Mouse (Mus musculus): Measurements from ENCODE around the gene Rpl14.
A peak's percentile ranks its signal among the peaks of the same experiment; 100 is the strongest.
"Not testable (repeated sequence)": the region's sequence is repeated elsewhere in the genome, so short reads cannot be mapped to it uniquely, and the experiment has no call there.

Rpl14 gene

GRCm38 (mm10) chr9:120570741-120571592, at the start of gene Rpl14:
Gene Rpl14 (plus strand): TSS chr9:120571444.
- DNase-seq (ENCODE audit: low spot score): peak; percentile 97

- no peak for DNase-seq (ENCODE audit: low spot score)
These were observed 44.0 kb upstream of the Rpl14 start for GRCm38 (mm10) chr9:120527270-120527669.

GRCm38 (mm10) chr9:120527919-120528318, 43.3 kb upstream of the Rpl14 start:
- no peak for DNase-seq (ENCODE audit: low spot score)

- DNase-seq (ENCODE audit: low spot score): no peak
These were observed 42.3 kb upstream of the Rpl14 start for GRCm38 (mm10) chr9:120528815-120529510.

GRCm38 (mm10) chr9:120530471-120530870, 40.8 kb upstream of the Rpl14 start:
- peak; percentile 64 for DNase-seq (ENCODE audit: low spot score)

- DNase-seq (ENCODE audit: low spot score): no peak
These were observed 39.2 kb upstream of the Rpl14 start for GRCm38 (mm10) chr9:120532062-120532461.

- no peak for DNase-seq (ENCODE audit: low spot score)
These were observed 38.6 kb upstream of the Rpl14 start for GRCm38 (mm10) chr9:120532691-120533090.

- DNase-seq (ENCODE audit: low spot score): not testable (repeated sequence)
These were observed 37.7 kb upstream of the Rpl14 start for GRCm38 (mm10) chr9:120533446-120533950.

- DNase-seq (ENCODE audit: low spot score): peak; percentile 50
These were observed 31.5 kb upstream of the Rpl14 start, which contains the start of gene Entpd3 for GRCm38 (mm10) chr9:120539662-120540251. Gene Entpd3 (plus strand): TSS chr9:120539818.

- peak; percentile 54 for DNase-seq (ENCODE audit: low spot score)
These were observed 29.8 kb upstream of the Rpl14 start for GRCm38 (mm10) chr9:120541411-120541810.

GRCm38 (mm10) chr9:120542241-120542640, 29.0 kb upstream of the Rpl14 start:
- no peak for DNase-seq (ENCODE audit: low spot score)

GRCm38 (mm10) chr9:120545994-120546393, 25.2 kb upstream of the Rpl14 start:
- DNase-seq (ENCODE audit: low spot score): no peak

- DNase-seq (ENCODE audit: low spot score): no peak
These were observed 24.8 kb upstream of the Rpl14 start for GRCm38 (mm10) chr9:120546482-120546881.

- DNase-seq (ENCODE audit: low spot score): no peak
These were observed 24.1 kb upstream of the Rpl14 start for GRCm38 (mm10) chr9:120547026-120547668.

GRCm38 (mm10) chr9:120550778-120551177, 20.5 kb upstream of the Rpl14 start:
- DNase-seq (ENCODE audit: low spot score): no peak

GRCm38 (mm10) chr9:120563590-120563989, 7.7 kb upstream of the Rpl14 start:
- no peak for DNase-seq (ENCODE audit: low spot score)

- DNase-seq (ENCODE audit: low spot score): no peak
These were observed 7.0 kb upstream of the Rpl14 start for GRCm38 (mm10) chr9:120564247-120564646.

GRCm38 (mm10) chr9:120566384-120566783, 4.9 kb upstream of the Rpl14 start:
- no peak for DNase-seq (ENCODE audit: low spot score)

GRCm38 (mm10) chr9:120568917-120569316, 2.3 kb upstream of the Rpl14 start:
- peak; percentile 48 for DNase-seq (ENCODE audit: low spot score)

- DNase-seq (ENCODE audit: low spot score): peak; percentile 59
These were observed 1.4 kb upstream of the Rpl14 start for GRCm38 (mm10) chr9:120569721-120570333.

GRCm38 (mm10) chr9:120570334-120570725, 914 bp upstream of the Rpl14 start:
- DNase-seq (ENCODE audit: low spot score): no peak
